ENCODE assay signal across 8 mouse cellular contexts in the genomic region with DNA sequence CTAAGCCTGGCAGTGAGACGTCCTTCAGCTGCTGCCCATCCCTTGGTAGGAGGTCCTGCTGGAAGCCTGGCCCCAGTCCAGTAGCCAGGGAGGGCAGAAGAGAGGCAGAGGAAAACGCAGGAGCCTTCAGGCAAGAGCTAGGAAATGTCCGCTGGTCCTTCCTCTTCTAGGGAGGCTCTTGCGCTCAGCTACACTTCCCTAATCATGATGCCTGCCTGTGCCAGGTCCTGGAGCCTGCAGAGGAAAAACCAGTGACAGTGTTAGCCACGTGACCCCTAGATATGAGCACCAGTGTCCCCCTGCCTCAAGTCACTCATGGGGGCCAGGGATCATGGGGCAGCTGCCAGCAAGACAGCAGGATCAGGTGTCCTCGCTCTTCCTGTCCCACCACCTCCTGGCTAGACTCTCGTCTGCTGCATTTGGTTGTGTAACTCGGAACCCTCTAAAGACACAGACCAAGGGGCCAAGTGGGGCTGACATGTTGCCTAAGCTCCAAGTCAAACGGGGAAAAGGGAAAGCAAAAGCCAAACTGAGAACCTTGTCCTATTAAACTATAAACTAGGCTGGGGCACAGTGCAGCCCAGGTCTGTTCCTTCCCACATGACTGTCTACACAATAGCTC. TPM values are rescaled to one million over a fixed set of nuclear protein-coding genes. Genes with fewer than 3 reads are reported as not detected.
DNase-seq lines count a peak whose midpoint lies in the region; ATAC-seq and TF ChIP-seq lines count a peak whose summit lies in the region.

No protein-coding gene starts in this region.

- no peaks in the 10 kb centered on the region for H3K27me3 ChIP-seq in forebrain, embryonic 12.5 days
- H3K27me3 ChIP-seq in forebrain, embryonic 16.5 days (replicated peaks; ENCODE audit: control insufficient read depth, insufficient read depth, low read length): no peaks in the 10 kb centered on the region
- H3K27me3 ChIP-seq in G1E (ENCODE audit: insufficient read depth, low read length): no peaks in the 10 kb centered on the region
- H3K27me3 ChIP-seq in kidney, postnatal 0 days (ENCODE audit: insufficient read depth, low read length): no peaks in the 10 kb centered on the region

- 0 out of 2 replicates have a peak overlapping the region, but pooled peaks have one; percentile 7 for H3K9ac ChIP-seq in forebrain, embryonic 12.5 days
- no peak overlapping the region for H3K9ac ChIP-seq in forebrain, embryonic 16.5 days (replicated peaks; ENCODE audit: low read depth, low read length)
- H3K9ac ChIP-seq in kidney, postnatal 0 days (ENCODE audit: low read depth, low read length): no peak overlapping the region

- 86% methylated on average over 9 of the region's 9 CpGs for WGBS in forebrain, embryonic 12.5 days
- 80% methylated on average over 9 of the region's 9 CpGs for WGBS in forebrain, embryonic 16.5 days
- 47% methylated on average over 9 of the region's 9 CpGs for WGBS in kidney, postnatal 0 days
- WGBS in macrophage (ENCODE audit: missing documents): 7% methylated on average over 9 of the region's 9 CpGs

- peaks cover 82% of the 10 kb centered on the region for H3K79me2 ChIP-seq in macrophage (ENCODE audit: inconsistent target)

- peaks cover 33% of the 10 kb centered on the region for H3K36me3 ChIP-seq in forebrain, embryonic 12.5 days (replicated peaks)
- 0 out of 2 replicates have a peak, but pooled peaks cover 3% of the 10 kb centered on the region for H3K36me3 ChIP-seq in forebrain, embryonic 16.5 days (ENCODE audit: control insufficient read depth, insufficient read depth)
- H3K36me3 ChIP-seq in G1E (replicated peaks): peaks cover 88% of the 10 kb centered on the region
- H3K36me3 ChIP-seq in kidney, postnatal 0 days (ENCODE audit: insufficient read depth, low read length): peaks cover 24% of the 10 kb centered on the region
- peaks cover 25% of the 10 kb centered on the region for H3K36me3 ChIP-seq in macrophage (ENCODE audit: inconsistent target)

- TF ChIP-seq POLR2A in embryonic fibroblast, embryonic 13.5 days (IDR thresholded peaks at IDR 0.05; ENCODE audit: low read depth, low read length): no peak

- no peak for DNase-seq in G1E (ENCODE audit: low spot score)
- no peak for DNase-seq in kidney, postnatal 0 days (ENCODE audit: low spot score)
- DNase-seq in left cerebral cortex, postnatal 25 days (ENCODE audit: low spot score in 2 of 2): no peak

- intact Hi-C loops in left cerebral cortex, postnatal 25 days (cut with DNase I): no loop called here

- no peak overlapping the region for H3K27ac ChIP-seq in forebrain, embryonic 12.5 days
- H3K27ac ChIP-seq in forebrain, embryonic 16.5 days (ENCODE audit: low read length): no peak overlapping the region
- peak overlapping the region; percentile 4; the same call in 1 of the 2 replicates for H3K27ac ChIP-seq in embryonic fibroblast, embryonic 13.5 days (ENCODE audit: insufficient read depth, low read length)
- peak overlapping the region; percentile 96 for H3K27ac ChIP-seq in kidney, postnatal 0 days
- peak overlapping the region; percentile 93 for H3K27ac ChIP-seq in macrophage

- no peaks in the 10 kb centered on the region for H3K9me3 ChIP-seq in forebrain, embryonic 12.5 days
- no peaks in the 10 kb centered on the region for H3K9me3 ChIP-seq in forebrain, embryonic 16.5 days (ENCODE audit: control insufficient read depth, low read length)
- H3K9me3 ChIP-seq in G1E (replicated peaks): no peaks in the 10 kb centered on the region
- H3K9me3 ChIP-seq in kidney, postnatal 0 days (replicated peaks; ENCODE audit: low read length): no peaks in the 10 kb centered on the region

- H3K4me1 ChIP-seq in forebrain, embryonic 12.5 days: peaks cover 44% of the 10 kb centered on the region
- peaks cover 26% of the 10 kb centered on the region for H3K4me1 ChIP-seq in forebrain, embryonic 16.5 days (replicated peaks; ENCODE audit: control insufficient read depth, insufficient read depth, low read length)
- H3K4me1 ChIP-seq in G1E (ENCODE audit: insufficient read depth, low read depth, low read length): peaks cover 90% of the 10 kb centered on the region
- peaks cover 31% of the 10 kb centered on the region for H3K4me1 ChIP-seq in embryonic fibroblast, embryonic 13.5 days (ENCODE audit: control insufficient read depth, insufficient read depth, low read length)
- H3K4me1 ChIP-seq in kidney, postnatal 0 days (replicated peaks; ENCODE audit: insufficient read depth, low read length): peaks cover 51% of the 10 kb centered on the region

- no peak for ATAC-seq in forebrain, embryonic 12.5 days (ENCODE audit: low FRiP score)
- no peak for ATAC-seq in forebrain, embryonic 16.5 days
- no peak for ATAC-seq in G1E (ENCODE audit: extremely low read depth, insufficient number of reproducible peaks, low FRiP score, poor library complexity, severe bottlenecking)
- ATAC-seq in kidney, postnatal 0 days (replicated peaks; ENCODE audit: low FRiP score, low read depth): 0 out of 2 replicates have a peak, but pooled peaks have one; percentile 1
- ATAC-seq in megakaryocyte-erythroid progenitor cell, adult 5-6 weeks (replicated peaks; ENCODE audit: low FRiP score, low TSS enrichment, poor library complexity, severe bottlenecking): no peak

- TF ChIP-seq CTCF in G1E (IDR thresholded peaks at IDR 0.05; ENCODE audit: low read depth, low read length): no peak
- no peak for TF ChIP-seq CTCF in embryonic fibroblast, embryonic 13.5 days (IDR thresholded peaks at IDR 0.05; ENCODE audit: borderline replicate concordance, insufficient read depth, low read length)
- TF ChIP-seq CTCF in kidney, postnatal 0 days (IDR thresholded peaks at IDR 0.05; ENCODE audit: low read depth): no peak

- no peak overlapping the region for H3K4me3 ChIP-seq in forebrain, embryonic 12.5 days (replicated peaks)
- no peak overlapping the region for H3K4me3 ChIP-seq in forebrain, embryonic 16.5 days (replicated peaks; ENCODE audit: low read length)
- H3K4me3 ChIP-seq in G1E (ENCODE audit: low read depth, low read length): peak overlapping the region; percentile 65; the same call in 1 of the 2 replicates
- H3K4me3 ChIP-seq in embryonic fibroblast, embryonic 13.5 days (ENCODE audit: insufficient read depth, low read length): no peak overlapping the region
- no peak overlapping the region for H3K4me3 ChIP-seq in kidney, postnatal 0 days (replicated peaks; ENCODE audit: low read depth, low read length)
- H3K4me3 ChIP-seq in macrophage (ENCODE audit: inconsistent target): no peak overlapping the region

- no peak overlapping the region for H3K4me2 ChIP-seq in forebrain, embryonic 12.5 days
- no peak overlapping the region for H3K4me2 ChIP-seq in forebrain, embryonic 16.5 days (ENCODE audit: low read length)
- no peak overlapping the region for H3K4me2 ChIP-seq in kidney, postnatal 0 days (ENCODE audit: low read length)

RNA-seq across cellular contexts. Expression of a gene that starts 26.0 kb away (rescaled TPM):
- polyA plus RNA-seq in forebrain, embryonic 12.5 days (2016; fragmentation: Nextera tagmentation; extraction: Ambion mirVana): 2.8 and 3.4 TPM in 2 replicates
- polyA plus RNA-seq in forebrain, embryonic 16.5 days (2015; fragmentation: Nextera tagmentation; extraction: Ambion mirVana): 5.3 and 7.2 TPM in 2 replicates
- total RNA-seq in G1E (2014; fragmentation: Nextera tagmentation) (0.58 and 0.83 TPM in 2 replicates), G1E (2017) (0.76 and 1.5 TPM in 2 replicates)
- polyA plus RNA-seq in G1E (2012) (0.14 TPM in 2 replicates), macrophage (2018) (0.13 to 0.29 TPM (median 0.20 TPM) in 3 replicates)
- 0.30 and 0.35 TPM in 2 replicates for polyA plus RNA-seq in embryonic fibroblast, embryonic 13.5 days (2011; ENCODE audit: insufficient read length, low read depth, missing spikeins)
- polyA plus RNA-seq in kidney, postnatal 0 days (2015; fragmentation: Nextera tagmentation; extraction: Ambion mirVana): 0.33 and 0.50 TPM in 2 replicates
- total RNA-seq in macrophage (2018; cell fraction: chromatin; rRNA removed): 10 to 100 TPM in 4 of 26 experiments, 1 to 10 TPM in 22; 1.5 to 28.6 (median 5.5) TPM
- under 1 TPM; 0.06 to 0.74 (median 0.29) TPM for total RNA-seq in macrophage (2018; cell fraction: cytosol; rRNA removed)
- total RNA-seq in macrophage (2018; cell fraction: nucleus; rRNA removed): 10 to 100 TPM in 5 of 26 experiments, 1 to 10 TPM in 20, under 1 TPM in 1; 0.96 to 33.0 (median 4.4) TPM
- total RNA-seq in left cerebral cortex, postnatal 25 days (2021): 1 to 10 TPM; 4.9 to 5.2 TPM
- total RNA-seq in megakaryocyte-erythroid progenitor cell, adult 5-6 weeks (2014; fragmentation: Nextera tagmentation): not detected in 2 replicates
- total RNA-seq in megakaryocyte-erythroid progenitor cell, adult 5-6 weeks (2017): 1.2 TPM in 1 of 2 replicates, not detected in the other

RNA-seq across cellular contexts. Expression of a gene that starts 44.4 kb away (rescaled TPM):
- 6.8 and 7.8 TPM in 2 replicates for polyA plus RNA-seq in forebrain, embryonic 12.5 days (2016; fragmentation: Nextera tagmentation; extraction: Ambion mirVana)
- 3.8 and 4.4 TPM in 2 replicates for polyA plus RNA-seq in forebrain, embryonic 16.5 days (2015; fragmentation: Nextera tagmentation; extraction: Ambion mirVana)
- total RNA-seq in G1E (2014; fragmentation: Nextera tagmentation): 66.7 and 72.7 TPM in 2 replicates
- total RNA-seq in G1E (2017): 21.0 and 21.4 TPM in 2 replicates
- 125 and 140 TPM in 2 replicates for polyA plus RNA-seq in G1E (2012)
- 20.6 and 21.3 TPM in 2 replicates for polyA plus RNA-seq in embryonic fibroblast, embryonic 13.5 days (2011; ENCODE audit: insufficient read length, low read depth, missing spikeins)
- polyA plus RNA-seq in kidney, postnatal 0 days (2015; fragmentation: Nextera tagmentation; extraction: Ambion mirVana): 4.8 and 5.8 TPM in 2 replicates
- total RNA-seq in macrophage (2018; cell fraction: chromatin; rRNA removed): 100 to 1,000 TPM in 11 of 26 experiments, 10 to 100 TPM in 15; 35.5 to 286 (median 91.6) TPM
- total RNA-seq in macrophage (2018; cell fraction: cytosol; rRNA removed): 10 to 100 TPM; 12.1 to 56.7 (median 24.1) TPM
- 100 to 1,000 TPM in 4 of 26 experiments, 10 to 100 TPM in 22; 27.9 to 188 (median 59.0) TPM for total RNA-seq in macrophage (2018; cell fraction: nucleus; rRNA removed)
- polyA plus RNA-seq in macrophage (2018): 11.0 to 13.7 TPM (median 13.5 TPM) in 3 replicates
- total RNA-seq in left cerebral cortex, postnatal 25 days (2021): 10 to 100 TPM; 15.0 to 15.7 TPM
- total RNA-seq in megakaryocyte-erythroid progenitor cell, adult 5-6 weeks (2014; fragmentation: Nextera tagmentation): 29.6 and 42.1 TPM in 2 replicates
- total RNA-seq in megakaryocyte-erythroid progenitor cell, adult 5-6 weeks (2017): 12.9 and 13.2 TPM in 2 replicates

Comparison
In these comparisons a context has a peak if more than half of its experiments do, and no peak if none do; other contexts are left out.
1. H3K27ac ChIP-seq: peak in embryonic fibroblast, embryonic 13.5 days (single experiment), kidney, postnatal 0 days (single experiment) and macrophage (single experiment); none in forebrain, embryonic 12.5 days (single experiment) and forebrain, embryonic 16.5 days (single experiment).